Mouse (Mus musculus) intestine, postnatal 0 days (tissue): ENCODE results near the gene Plin4. TPM values are rescaled to one million over a fixed set of nuclear protein-coding genes. Genes with fewer than 3 reads are reported as not detected.

Source experiments
- ATAC-seq: fragments of 200-750 bp; cut with Nextera tagmentation; 2 replicates; pipeline ENCODE4 v1.8.0; 2017; ENCODE audit warnings: mild to moderate bottlenecking, moderate TSS enrichment, moderate library complexity
- H3K27ac ChIP-seq: fragments of 300-500 bp; sonication (generic); 2 replicates; pipeline ENCODE4 v1.5.1; 2014; ENCODE audit warnings: mild to moderate bottlenecking, low read depth, low read length, moderate library complexity
- H3K27me3 ChIP-seq: fragments of 300-500 bp; sonication (generic); replicated peaks from 2 replicates; pipeline ENCODE4 v1.6.1; 2014; ENCODE audit warnings: low read length, mixed read lengths; ENCODE audit not compliant: control insufficient read depth, insufficient read depth
- H3K36me3 ChIP-seq: fragments of 300-500 bp; sonication (generic); 2 replicates; pipeline ENCODE4 v1.6.1; 2014; ENCODE audit warnings: mild to moderate bottlenecking, moderate library complexity; ENCODE audit not compliant: control insufficient read depth, insufficient read depth
- H3K4me1 ChIP-seq: fragments of 300-500 bp; sonication (generic); replicated peaks from 2 replicates; pipeline ENCODE4 v1.6.1; 2014; ENCODE audit warnings: antibody characterized with exemption, low read length, mixed read lengths; ENCODE audit not compliant: control insufficient read depth, insufficient read depth
- H3K4me2 ChIP-seq: fragments of 300-500 bp; sonication (generic); replicated peaks from 2 replicates; pipeline ENCODE4 v1.6.1; 2014; ENCODE audit warnings: low read depth, mild to moderate bottlenecking, moderate library complexity
- H3K4me3 ChIP-seq: fragments of 300-500 bp; sonication (generic); 2 replicates; pipeline ENCODE4 v1.5.1; 2014; ENCODE audit warnings: low read depth, low read length
- H3K9ac ChIP-seq: fragments of 300-500 bp; sonication (generic); 2 replicates; pipeline ENCODE4 v1.6.1; 2014; ENCODE audit warnings: mild to moderate bottlenecking, low read depth, low read length
- H3K9me3 ChIP-seq: fragments of 300-500 bp; sonication (generic); 2 replicates; pipeline ENCODE4 v1.6.1; 2016; ENCODE audit warnings: mixed run types; ENCODE audit not compliant: control insufficient read depth
- CTCF ChIP-seq: sonication (generic); IDR thresholded peaks from 2 replicates; pipeline ENCODE4 v1.5.1; 2016; ENCODE audit warnings: low read depth, mild to moderate bottlenecking, control low read depth, antibody characterized with exemption, moderate library complexity
- WGBS: fragments of 180-500 bp; shearing (Covaris S2); extraction: QIAGEN DNeasy Blood & Tissue Kit; methylation state at CpG from one replicate; pipeline ENCODE4 v1.1.7; 2014; 5-methylcytosine and 5-hydroxymethylcytosine counted together
- polyA plus RNA-seq: library from polyadenylated mRNA; unstranded; fragments of >200 nt; fragmentation: Nextera tagmentation; extraction: Ambion mirVana; gene quantifications from 2 replicates; pipeline ENCODE4 v1.2.1, GENCODE M21; 2015

Plin4 gene
- polyA plus RNA-seq, 1 experiment from 2014 or later: 0.30 TPM

DNA sequence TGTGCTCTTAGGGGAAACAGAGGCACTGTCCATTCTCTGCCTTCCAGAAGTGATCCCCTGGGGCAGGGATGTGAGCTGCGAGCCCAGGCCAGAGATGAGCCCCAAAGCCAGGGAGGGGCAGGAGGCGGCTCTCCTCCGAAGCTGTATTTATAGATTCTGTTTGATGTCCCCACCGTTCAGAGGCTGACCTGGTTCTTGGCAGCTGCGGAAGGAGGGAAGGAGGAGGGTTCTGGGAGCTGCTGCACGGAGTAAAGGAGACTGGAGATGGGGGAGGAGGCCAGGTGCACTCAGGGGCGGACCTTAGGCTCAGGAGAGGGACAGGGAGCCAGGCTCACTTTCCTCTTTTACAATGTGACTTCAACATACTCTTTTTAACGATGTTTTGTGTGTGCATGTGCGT, 36.5 kb upstream of the Plin4 start:
- no peaks in the 10 kb centered on the region for H3K9me3 ChIP-seq
- no peak overlapping the region for H3K27ac ChIP-seq
- no peak for TF ChIP-seq CTCF
- peaks cover 5% of the 10 kb centered on the region for H3K4me1 ChIP-seq
- H3K9ac ChIP-seq: no peak overlapping the region
- H3K36me3 ChIP-seq: no peaks in the 10 kb centered on the region
- 25% methylated on average over 9 of the region's 9 CpGs for WGBS
- no peak overlapping the region for H3K4me3 ChIP-seq
- H3K27me3 ChIP-seq: peaks cover 60% of the 10 kb centered on the region
- H3K4me2 ChIP-seq: no peak overlapping the region
- ATAC-seq: no peak

DNA sequence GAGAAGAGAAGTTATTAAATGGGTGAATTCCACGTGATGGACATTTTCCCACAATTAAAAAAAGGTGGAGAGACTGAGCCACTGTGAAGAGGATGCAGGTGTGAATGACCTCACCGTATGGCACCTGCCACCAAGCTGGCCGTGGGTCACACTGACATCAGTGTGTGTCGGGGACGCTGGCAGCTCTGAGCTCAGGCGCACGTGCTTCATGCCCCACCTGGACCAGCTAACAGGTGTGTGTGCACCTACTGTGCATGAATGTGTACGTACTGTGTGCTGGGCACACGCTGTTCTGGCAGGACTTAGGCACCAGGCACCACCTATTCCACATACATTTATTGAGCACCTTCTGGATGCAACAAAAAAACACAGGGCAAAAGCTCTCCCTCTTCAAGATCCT, 34.9 kb upstream of the Plin4 start:
- no peak for TF ChIP-seq CTCF
- Histone ChIP-seq H3K27ac (no peak overlapping the region), H3K9ac (no peak overlapping the region), H3K4me2 (no peak overlapping the region), H3K36me3 (no peaks in the 10 kb centered on the region), H3K9me3 (no peaks in the 10 kb centered on the region), H3K27me3 (peaks cover 73% of the 10 kb centered on the region), H3K4me3 (no peak overlapping the region), H3K4me1 (peaks cover 5% of the 10 kb centered on the region)
- WGBS: 68% methylated on average over 9 of the region's 9 CpGs
- ATAC-seq: no peak

- TF ChIP-seq CTCF: no peak
- no peak for ATAC-seq
- H3K9ac ChIP-seq: no peak overlapping the region
- H3K9me3 ChIP-seq: no peaks in the 10 kb centered on the region
- H3K4me2 ChIP-seq: peak overlapping the region; percentile 57
- 1% methylated on average over 44 of the region's 47 CpGs for WGBS
- no peaks in the 10 kb centered on the region for H3K36me3 ChIP-seq
- H3K4me3 ChIP-seq: peak overlapping the region; percentile 27
- H3K27ac ChIP-seq: no peak overlapping the region
- peaks cover 5% of the 10 kb centered on the region; the same call in 1 of the 2 replicates for H3K4me1 ChIP-seq
- peaks cover 64% of the 10 kb centered on the region for H3K27me3 ChIP-seq
Measured at GRCm38 (mm10) chr17:56141702-56142605, 32.4 kb upstream of the Plin4 start.

- Histone ChIP-seq H3K36me3 (no peaks in the 10 kb centered on the region), H3K9ac (0 out of 2 replicates have a peak within 1 kb of the TSS, but pooled peaks have one; percentile 11), H3K27me3 (peaks cover 64% of the 10 kb centered on the region), H3K9me3 (no peaks in the 10 kb centered on the region), H3K4me2 (peak within 1 kb of the TSS; percentile 85), H3K4me1 (peaks cover 5% of the 10 kb centered on the region; the same call in 1 of the 2 replicates), H3K4me3 (peak within 1 kb of the TSS; percentile 56), H3K27ac (no peak within 1 kb of the TSS)
- no peak for ATAC-seq
- WGBS: 2% methylated on average over 77 of the region's 79 CpGs
- peak; percentile 14; the same call in 1 of the 2 replicates for TF ChIP-seq CTCF
Measured at GRCm38 (mm10) chr17:56139858-56140595, 30.4 kb upstream of the Plin4 start, which contains the start of gene Sema6b. TSS of gene Sema6b (minus strand) at chr17:56140343.

DNA sequence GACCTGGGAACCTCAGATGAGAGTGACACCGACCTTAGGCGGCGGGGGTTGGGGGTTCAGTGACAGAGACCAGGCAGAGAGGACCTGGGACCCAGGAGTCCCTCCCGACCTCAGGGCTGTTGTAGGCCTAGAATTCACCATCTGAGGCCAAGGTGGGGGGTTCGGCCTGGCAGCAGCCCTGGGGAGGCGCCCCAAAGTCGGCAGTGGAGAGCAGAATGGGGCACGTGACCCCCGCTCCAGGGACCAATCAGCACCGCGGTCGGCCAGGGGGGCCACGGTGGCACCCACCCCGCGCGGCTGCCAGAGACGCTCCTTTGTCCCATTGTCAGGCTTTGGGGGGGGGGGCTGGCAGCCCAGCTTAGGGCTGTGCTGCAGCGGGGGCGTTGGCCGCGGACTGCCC, 29.8 kb upstream of the Plin4 start:
- Histone ChIP-seq H3K36me3 (no peaks in the 10 kb centered on the region), H3K27me3 (peaks cover 58% of the 10 kb centered on the region), H3K27ac (no peak overlapping the region), H3K4me1 (peaks cover 5% of the 10 kb centered on the region; the same call in 1 of the 2 replicates), H3K4me2 (peak overlapping the region; percentile 85), H3K9ac (0 out of 2 replicates have a peak overlapping the region, but pooled peaks have one; percentile 11), H3K4me3 (peak overlapping the region; percentile 56), H3K9me3 (no peaks in the 10 kb centered on the region)
- no peak for ATAC-seq
- no peak for TF ChIP-seq CTCF
- WGBS: 11% methylated on average over 20 of the region's 21 CpGs
